Mouse (Mus musculus): Measurements from ENCODE around the gene Mapkbp1.
A peak's percentile ranks its signal among the peaks of the same experiment; 100 is the strongest.

Gene Mapkbp1

GRCm38 (mm10) chr2:120008672-120009071 lies 36.2 kb downstream of the Mapkbp1 start:
- DNase-seq (ENCODE audit: low read depth, low spot score): no peak

DNA sequence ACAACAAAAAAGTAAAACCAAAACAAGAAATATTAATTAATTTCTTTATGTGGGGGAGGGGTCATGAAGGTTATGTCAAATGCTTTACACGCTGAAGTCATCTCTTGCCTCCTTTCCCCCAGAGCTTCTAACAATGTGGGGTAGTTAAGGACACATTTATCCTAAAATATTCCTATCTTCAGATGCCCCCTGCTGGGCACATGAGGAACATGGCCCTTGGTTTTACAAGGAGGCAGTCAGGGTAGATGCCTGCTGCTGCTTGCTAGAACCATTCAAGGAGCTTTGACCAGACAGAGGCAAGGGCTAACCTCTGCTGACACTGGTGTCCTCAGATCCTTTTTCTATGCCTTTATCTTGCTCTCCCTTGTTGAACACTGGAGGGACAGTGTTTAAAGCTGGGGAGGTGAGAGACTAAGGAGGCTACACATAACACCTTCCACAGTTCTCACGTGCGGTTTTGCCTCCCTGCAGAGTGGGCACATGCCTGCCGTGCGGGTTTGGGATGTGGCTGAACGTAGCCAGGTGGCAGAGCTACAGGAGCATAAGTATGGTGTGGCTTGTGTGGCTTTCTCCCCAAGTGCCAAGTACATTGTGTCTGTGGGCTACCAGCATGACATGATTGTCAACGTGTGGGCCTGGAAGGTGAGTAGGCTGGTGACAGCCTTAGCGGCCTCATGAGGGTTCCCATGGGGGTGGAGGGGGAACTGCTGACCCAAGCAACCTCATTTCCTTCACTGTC lies 39.1 kb downstream of the Mapkbp1 start:
- DNase-seq (ENCODE audit: low read depth, low spot score): peak; percentile 75

- no peak for DNase-seq (ENCODE audit: low read depth, low spot score)
Observed at GRCm38 (mm10) chr2:120012924-120013323, 40.4 kb downstream of the Mapkbp1 start.

GRCm38 (mm10) chr2:120013831-120014486 lies 41.5 kb downstream of the Mapkbp1 start:
- no peak for DNase-seq (ENCODE audit: low read depth, low spot score)

GRCm38 (mm10) chr2:120015882-120016281 lies 43.4 kb downstream of the Mapkbp1 start:
- DNase-seq (ENCODE audit: low read depth, low spot score): no peak

DNA sequence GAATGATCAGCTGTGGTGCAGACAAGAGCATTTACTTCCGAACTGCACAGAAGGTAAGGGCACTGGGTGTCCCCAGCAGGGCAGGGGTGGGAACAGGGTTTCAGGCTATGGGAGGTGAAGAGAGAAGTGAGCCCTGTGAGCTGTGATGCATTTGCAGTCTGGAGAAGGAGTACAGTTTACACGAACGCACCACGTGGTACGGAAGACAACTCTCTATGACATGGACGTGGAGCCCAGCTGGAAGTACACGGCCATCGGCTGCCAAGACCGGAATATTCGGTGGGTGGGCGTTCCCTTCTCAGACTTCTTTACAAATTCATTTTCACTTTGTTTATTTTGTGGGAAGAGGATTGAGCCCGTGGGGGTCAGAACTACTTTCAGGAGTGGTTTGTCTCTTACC lies 45.1 kb downstream of the Mapkbp1 start:
- DNase-seq (ENCODE audit: low read depth, low spot score): no peak

GRCm38 (mm10) chr2:120024337-120024736 lies 51.8 kb downstream of the Mapkbp1 start:
- DNase-seq (ENCODE audit: low read depth, low spot score): no peak

DNA sequence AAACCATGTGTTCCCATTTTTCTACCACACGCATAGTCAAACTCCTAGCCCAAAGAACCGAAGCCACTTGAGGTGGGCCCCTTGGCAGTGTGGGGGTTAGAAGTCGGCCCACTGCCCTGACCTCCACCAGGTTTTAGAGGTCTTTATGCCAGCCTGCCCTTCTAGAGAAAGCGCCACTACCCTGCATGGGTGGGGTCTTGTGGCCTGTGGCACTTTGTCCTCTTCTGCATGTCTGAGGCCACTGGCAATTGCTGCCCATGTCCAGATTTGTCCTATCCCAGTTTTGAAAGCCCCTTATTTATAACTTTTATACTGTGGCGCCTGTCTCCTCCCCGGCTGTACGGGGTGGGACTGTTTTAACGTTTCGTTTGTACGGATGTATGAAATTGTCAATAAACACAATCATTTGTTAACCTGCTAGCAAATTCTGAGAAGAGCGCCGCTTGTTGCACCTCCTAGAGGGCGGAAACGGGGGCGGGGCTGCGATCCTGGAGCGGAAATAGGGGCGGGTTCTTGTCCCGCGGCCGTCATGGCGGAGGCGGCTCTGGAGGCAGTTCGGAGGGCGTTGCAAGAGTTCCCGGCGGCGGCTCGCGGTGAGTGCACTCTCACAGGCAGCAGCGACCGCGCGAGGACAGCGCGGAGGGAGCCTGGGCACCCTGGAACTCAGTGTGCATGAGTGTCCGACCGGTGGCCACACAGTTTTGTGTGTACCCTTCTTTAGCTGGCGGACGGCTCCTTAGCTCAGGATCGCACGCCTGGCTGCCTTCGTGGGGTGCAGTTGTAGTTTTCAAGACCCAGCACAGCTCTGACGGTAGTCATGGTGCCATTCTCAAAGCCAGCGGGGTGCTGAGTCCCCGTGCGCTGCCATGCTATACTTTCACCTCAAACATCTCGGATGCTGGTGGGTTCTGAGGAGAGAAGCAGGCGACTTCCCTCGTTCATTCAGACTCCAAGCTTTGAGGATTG lies 54.8 kb downstream of the Mapkbp1 start, which contains the start of the genes Jmjd7 and Gm28042:
Gene Jmjd7, plus strand, starts transcription at position 500 of the 966 bp plus-strand sequence.
Gene Gm28042, plus strand, starts transcription at position 510 of the 966 bp plus-strand sequence.
- peak; percentile 96 for DNase-seq (ENCODE audit: low read depth, low spot score)

DNA sequence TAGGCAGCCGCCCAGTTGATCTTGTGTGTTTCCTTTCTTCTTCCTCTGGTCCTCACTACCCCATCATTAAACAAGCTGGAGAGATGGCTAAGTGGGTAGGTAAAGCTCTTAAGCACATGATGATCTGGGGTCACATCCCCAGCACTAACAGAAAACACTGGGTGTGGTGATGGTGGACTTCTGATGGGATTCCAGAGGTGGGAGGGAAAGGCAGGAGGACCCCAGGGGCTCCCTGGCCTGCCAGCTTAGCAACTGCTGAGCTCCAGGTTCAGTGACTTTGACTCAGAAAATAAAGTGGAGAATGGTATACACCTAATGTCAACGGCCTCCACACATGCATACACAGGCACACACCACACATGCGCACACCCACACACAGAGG lies 55.4 kb downstream of the Mapkbp1 start:
- DNase-seq (ENCODE audit: low read depth, low spot score): peak; percentile 66

DNA sequence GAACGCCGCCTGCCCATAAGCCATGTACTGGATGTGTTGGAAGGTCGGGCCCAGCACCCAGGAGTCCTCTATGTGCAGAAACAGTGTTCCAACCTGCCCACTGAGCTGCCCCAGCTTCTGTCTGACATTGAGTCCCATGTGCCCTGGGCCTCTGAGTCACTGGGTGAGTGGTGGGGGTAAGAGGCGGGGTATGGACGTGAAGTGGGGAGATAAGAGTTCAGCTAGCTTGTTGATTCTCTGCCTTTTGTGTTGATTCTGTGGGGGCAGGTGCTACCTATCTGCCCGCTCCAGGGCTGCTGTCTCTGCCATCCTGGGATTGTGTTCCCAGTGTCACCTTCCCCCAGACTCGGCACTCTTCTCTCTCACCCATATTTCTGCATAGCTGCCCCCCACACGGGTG lies 57.9 kb downstream of the Mapkbp1 start:
- DNase-seq (ENCODE audit: low read depth, low spot score): no peak

DNA sequence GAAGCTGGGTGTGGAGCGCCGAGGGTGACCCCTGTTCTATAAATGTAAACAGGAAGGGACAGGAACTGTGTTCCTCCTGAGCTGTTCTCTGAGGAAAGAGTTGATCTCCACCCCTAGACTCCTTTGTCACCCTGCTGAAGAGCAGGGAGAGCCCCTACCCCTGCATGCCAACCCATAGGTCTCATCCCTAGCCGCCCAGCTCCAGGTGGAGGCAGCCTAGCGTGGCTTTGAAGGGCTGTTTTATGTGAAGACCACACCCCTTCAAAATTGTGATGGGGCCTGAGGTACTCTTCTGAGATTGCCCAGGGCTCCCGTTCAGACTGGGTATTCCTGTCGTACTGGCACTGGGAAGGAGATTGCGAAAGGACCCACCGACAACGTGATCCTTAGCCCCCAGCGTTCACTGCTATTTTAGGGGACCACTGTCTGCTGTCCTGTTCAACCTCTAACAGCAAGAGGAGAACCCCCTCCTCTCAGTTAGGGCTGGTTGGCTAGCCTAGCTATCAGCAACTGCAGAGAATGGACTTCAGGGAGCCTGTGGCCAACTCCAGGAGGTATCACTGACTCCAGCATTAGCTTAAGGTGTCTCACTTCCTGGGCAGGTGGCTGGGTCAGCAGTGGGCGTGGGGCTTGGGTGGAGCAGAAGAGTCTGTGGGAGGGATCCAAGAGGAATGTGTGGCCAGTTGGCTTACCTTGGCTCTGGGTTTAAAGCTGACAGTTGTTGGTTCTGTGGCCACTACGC lies 60.4 kb downstream of the Mapkbp1 start, which contains the start of gene Pla2g4b:
Gene Pla2g4b, plus strand, starts transcription at position 692 of the 742 bp plus-strand sequence.
- no peak for DNase-seq (ENCODE audit: low read depth, low spot score)

DNA sequence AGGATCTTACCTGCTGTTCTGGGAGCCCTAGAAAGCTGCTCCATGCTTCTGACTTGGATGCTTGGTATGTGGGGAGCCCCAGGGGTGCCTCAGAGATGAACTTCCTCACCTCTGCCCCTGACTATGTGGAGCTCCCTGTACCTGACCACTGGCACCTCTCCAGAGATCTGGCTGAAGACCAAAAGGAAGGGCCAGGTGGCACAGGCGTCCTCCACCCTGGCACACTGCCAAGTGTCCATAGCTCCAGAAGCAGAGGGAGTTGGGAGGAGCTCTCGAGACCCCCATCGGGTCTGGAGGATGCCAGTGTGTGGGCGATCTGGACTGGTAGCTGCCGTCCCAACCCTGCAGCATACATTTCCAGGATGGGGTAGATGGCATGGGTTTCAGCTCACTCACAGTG lies 61.2 kb downstream of the Mapkbp1 start:
- no peak for DNase-seq (ENCODE audit: low read depth, low spot score)

- DNase-seq (ENCODE audit: low read depth, low spot score): no peak
Observed at GRCm38 (mm10) chr2:120037744-120038143, 65.2 kb downstream of the Mapkbp1 start.

DNA sequence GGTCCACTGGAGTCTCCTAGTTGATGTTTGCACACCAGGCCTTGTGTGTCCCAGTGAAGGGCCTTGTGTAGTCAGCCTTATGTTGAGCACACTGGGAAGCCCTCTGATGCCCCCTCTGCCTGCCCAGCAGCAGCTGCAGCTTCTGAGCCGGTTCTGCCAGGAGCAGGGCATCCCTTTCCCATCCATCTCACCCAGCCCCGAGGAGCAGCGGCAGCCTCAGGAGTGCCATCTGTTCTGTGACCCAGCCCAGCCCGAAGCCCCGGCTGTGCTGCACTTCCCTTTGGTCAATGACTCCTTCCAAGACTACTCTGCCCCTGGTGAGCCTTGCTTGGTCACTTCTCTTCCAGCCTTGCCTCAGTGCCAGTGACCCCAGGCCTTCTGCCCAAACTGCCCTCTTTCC lies 68.5 kb downstream of the Mapkbp1 start:
- DNase-seq (ENCODE audit: low read depth, low spot score): no peak

- DNase-seq (ENCODE audit: low read depth, low spot score): peak; percentile 92
Observed at GRCm38 (mm10) chr2:120044101-120044603, 71.7 kb downstream of the Mapkbp1 start.

DNA sequence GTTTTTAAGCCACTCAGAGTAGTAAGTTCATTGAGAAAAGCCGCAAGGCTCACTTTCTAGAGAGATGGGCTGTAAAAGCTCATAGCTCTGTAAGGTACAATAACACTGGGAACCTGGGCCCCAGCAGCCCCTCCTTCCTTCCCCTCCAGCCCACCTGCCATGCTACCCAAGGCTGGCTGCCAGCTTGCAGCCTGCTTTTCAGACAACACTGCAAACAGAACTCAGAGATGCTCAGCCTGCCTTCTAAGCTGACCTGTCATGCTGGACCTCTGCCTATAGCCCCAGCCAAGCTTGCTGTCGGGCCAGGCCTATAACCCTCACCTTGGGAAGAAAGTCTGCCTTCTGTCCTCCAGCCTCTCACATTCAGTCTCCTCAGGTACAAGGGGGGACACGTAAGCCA lies 72.2 kb downstream of the Mapkbp1 start:
- no peak for DNase-seq (ENCODE audit: low read depth, low spot score)

DNA sequence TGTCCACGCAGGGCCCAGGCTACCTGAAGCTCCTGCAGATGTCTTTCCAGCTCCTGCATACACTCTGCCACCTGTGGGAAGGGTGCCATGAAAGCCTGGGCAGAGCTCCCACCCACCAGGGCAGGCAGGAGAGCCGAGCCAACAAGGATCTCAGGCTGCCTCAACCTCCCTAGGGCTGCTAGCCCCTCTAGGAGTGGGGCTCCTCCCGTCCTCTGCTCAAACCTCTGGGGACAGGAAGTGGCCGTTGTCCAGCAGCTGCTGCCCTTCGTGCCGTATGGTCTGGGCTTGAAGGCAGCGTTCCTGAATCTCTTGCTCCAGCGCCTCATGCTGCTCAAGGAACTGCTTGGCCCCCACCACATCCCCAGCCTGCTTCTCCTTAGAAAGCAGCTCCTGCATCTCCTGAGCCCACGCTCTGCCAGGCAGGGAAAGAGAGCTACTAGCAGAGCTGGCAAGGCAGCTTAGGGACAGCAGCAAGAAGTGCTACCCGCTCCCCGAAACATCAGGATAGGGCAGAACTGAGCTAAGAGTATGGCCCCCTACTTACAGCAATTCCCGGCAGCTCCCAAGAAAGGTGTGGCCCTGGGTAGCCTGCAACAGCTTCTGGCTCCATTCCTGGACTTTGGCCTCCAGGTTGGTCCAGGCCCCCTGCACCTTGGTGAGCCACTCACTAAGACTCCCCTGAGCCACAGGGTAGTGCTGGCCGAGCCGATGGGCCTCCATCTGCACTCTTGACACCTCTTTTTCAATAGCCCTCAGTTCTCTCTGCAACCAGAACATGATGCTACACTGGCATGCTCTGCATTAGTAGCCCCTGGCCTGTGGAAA lies 74.2 kb downstream of the Mapkbp1 start:
- no peak for DNase-seq (ENCODE audit: low read depth, low spot score)

GRCm38 (mm10) chr2:120048173-120048572 lies 75.7 kb downstream of the Mapkbp1 start:
- DNase-seq (ENCODE audit: low read depth, low spot score): no peak

DNA sequence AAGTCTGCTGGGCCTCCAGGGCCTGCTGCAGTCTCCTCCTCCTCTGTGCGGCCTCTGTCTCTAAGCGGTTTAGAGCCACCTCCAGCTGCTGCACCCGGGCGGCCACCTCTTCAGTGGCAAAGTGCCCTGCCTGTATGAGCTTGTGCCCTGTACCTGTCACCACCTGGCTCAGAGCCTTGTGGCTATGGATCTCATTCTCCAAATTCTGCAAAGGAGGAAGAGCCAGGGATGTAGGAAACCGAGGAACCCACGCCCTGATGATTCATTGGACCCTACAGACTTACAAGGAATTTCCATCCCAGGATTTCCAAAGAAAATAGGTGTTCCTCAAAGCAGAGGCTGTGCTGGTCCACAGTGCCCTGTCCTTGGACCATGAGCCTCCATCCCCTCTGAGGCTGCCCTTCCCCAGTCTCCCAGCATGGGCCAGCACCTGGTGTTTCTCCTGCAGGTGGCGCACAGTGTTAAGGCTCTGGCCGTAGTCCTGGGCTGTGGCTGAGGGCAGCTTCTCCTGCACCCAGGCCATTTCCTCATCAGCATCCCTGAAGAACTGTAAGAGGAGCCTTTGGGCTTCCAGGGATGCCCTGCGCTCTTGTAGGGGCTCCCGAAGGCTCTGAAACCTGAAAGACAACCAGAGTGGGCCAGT lies 77.3 kb downstream of the Mapkbp1 start:
- peak; percentile 62 for DNase-seq (ENCODE audit: low read depth, low spot score)

DNA sequence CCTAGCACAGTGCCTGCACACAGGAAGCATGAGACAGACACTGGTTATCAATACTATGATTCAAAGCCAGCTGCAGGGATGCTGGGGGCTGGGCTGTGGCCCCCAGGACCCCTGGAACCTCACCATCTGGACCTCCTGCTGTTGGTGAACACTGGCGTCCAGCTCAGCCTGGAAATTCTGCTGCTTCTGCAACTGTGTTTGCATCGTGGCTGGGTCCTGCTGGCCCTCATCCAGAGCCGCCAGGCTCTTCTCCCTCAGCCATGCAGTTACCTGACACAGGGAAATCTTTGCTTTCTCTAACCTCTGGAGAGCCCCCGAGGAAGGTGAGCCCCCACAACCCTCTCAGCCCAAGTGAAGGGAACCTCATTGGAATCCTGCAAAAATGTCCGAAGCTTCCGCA lies 78.9 kb downstream of the Mapkbp1 start:
- no peak for DNase-seq (ENCODE audit: low read depth, low spot score)
